Mouse (Mus musculus) naive thymus-derived CD4-positive, alpha-beta T cell, adult 2 months (primary cell): ENCODE measurements around the gene Zfp618.

ENCODE experiments used
- DNase-seq: peaks from one replicate; pipeline ENCODE4 v3.0.0-alpha.2; 2011; ENCODE audit warnings: low read depth

Zfp618 gene

GRCm38 (mm10) chr4:63156726-63157634, 191.6 kb downstream of the Zfp618 start:
- DNase-seq = no peak

- DNase-seq = no peak
Observed at GRCm38 (mm10) chr4:63158192-63158591, 192.8 kb downstream of the Zfp618 start.

GRCm38 (mm10) chr4:63158961-63159592, 193.7 kb downstream of the Zfp618 start:
- DNase-seq = peak; percentile 45

- no peak for DNase-seq
Observed at GRCm38 (mm10) chr4:63165636-63166035, 200.3 kb downstream of the Zfp618 start.

- no peak for DNase-seq
Observed at GRCm38 (mm10) chr4:63166323-63166722, 200.9 kb downstream of the Zfp618 start.

- no peak for DNase-seq
Observed at GRCm38 (mm10) chr4:63170061-63170460, 204.7 kb downstream of the Zfp618 start.

- DNase-seq = no peak
Observed at GRCm38 (mm10) chr4:63171122-63171521, 205.7 kb downstream of the Zfp618 start.

GRCm38 (mm10) chr4:63171969-63172685, 206.8 kb downstream of the Zfp618 start, which contains the start of gene Kif12:
TSS of gene Kif12 (minus strand) at chr4:63172131.
- DNase-seq = no peak

GRCm38 (mm10) chr4:63181556-63181955, 216.2 kb downstream of the Zfp618 start:
- no peak for DNase-seq

GRCm38 (mm10) chr4:63186281-63186870, 221.0 kb downstream of the Zfp618 start:
- DNase-seq = no peak
